Comparison of ENCODE assay signal across 11 mouse cellular contexts in the genomic region with DNA sequence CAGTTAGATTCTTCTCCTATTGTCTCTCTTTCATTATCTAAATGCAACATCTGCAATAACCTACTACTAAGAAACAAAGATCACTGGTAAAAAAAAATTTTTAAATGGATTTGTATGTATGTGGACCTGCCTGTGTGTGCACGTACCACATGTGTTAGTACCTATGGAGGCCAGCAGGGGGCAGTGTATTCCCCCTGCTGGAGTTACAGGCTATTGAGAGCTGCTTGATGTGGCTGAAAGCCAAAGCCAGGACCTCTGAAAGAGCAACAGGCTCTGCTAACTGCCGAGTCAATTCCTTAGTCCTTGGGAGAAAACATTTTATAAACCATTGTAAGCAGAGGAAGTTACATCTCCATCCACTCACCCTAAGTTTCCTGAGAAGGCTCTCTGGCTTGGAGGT. TPM values are rescaled to one million over a fixed set of nuclear protein-coding genes. Genes with fewer than 3 reads are reported as not detected.
DNase-seq lines count a peak whose midpoint lies in the region; ATAC-seq and TF ChIP-seq lines count a peak whose summit lies in the region.
"Had no signal": no experiment of that assay in that cellular context is flagged by ENCODE, and none has a peak within 500 bp of the region (broad histone marks: within the 10 kb centered on the region; RNA-seq: fewer than 3 reads in every experiment).

No protein-coding gene starts in this region.

- H3K4me3 ChIP-seq in layer of hippocampus, adult 2 months = no peak overlapping the region
- H3K4me3 ChIP-seq in gastrocnemius, adult 2 months = no peak overlapping the region
- no peak overlapping the region for H3K4me3 ChIP-seq in lung, postnatal 0 days (ENCODE audit: low read depth, low read length)
- H3K4me3 ChIP-seq: embryonic facial prominence, embryonic 13.5 days; limb, embryonic 13.5 days; stomach, embryonic 15.5 days had no signal

- no peak overlapping the region for H3K27ac ChIP-seq in layer of hippocampus, adult 2 months
- no peak overlapping the region for H3K27ac ChIP-seq in gastrocnemius, adult 2 months
- no peak overlapping the region for H3K27ac ChIP-seq in lung, postnatal 0 days (ENCODE audit: low read length)
- H3K27ac ChIP-seq: embryonic facial prominence, embryonic 13.5 days; limb, embryonic 13.5 days; stomach, embryonic 15.5 days had no signal

- no peak for TF ChIP-seq EP300 in lung, postnatal 0 days (IDR thresholded peaks at IDR 0.05)

- no peaks in the 10 kb centered on the region; the same call in 1 of the 2 replicates for H3K9me3 ChIP-seq in lung, postnatal 0 days (ENCODE audit: low read length)
- H3K9me3 ChIP-seq: embryonic facial prominence, embryonic 13.5 days; stomach, embryonic 15.5 days had no signal

- no peaks in the 10 kb centered on the region for H3K36me3 ChIP-seq in lung, postnatal 0 days (ENCODE audit: insufficient read depth, low read length)
- H3K36me3 ChIP-seq: embryonic facial prominence, embryonic 13.5 days; limb, embryonic 13.5 days; stomach, embryonic 15.5 days had no signal

- H3K4me1 ChIP-seq in lung, postnatal 0 days (ENCODE audit: insufficient read depth, low read depth, low read length) = no peaks in the 10 kb centered on the region

- H3K4me2 ChIP-seq in lung, postnatal 0 days (replicated peaks; ENCODE audit: low read depth, low read length) = no peak overlapping the region
- H3K4me2 ChIP-seq: embryonic facial prominence, embryonic 13.5 days; limb, embryonic 13.5 days; stomach, embryonic 15.5 days had no signal

- peak; percentile 70 for ATAC-seq in lung, postnatal 0 days
- ATAC-seq in activated CD4-positive, CD25-positive, alpha-beta regulatory T cell, adult 4 months = no peak

- H3K9ac ChIP-seq in lung, postnatal 0 days (replicated peaks; ENCODE audit: low read depth) = no peak overlapping the region
- H3K9ac ChIP-seq: embryonic facial prominence, embryonic 13.5 days; limb, embryonic 13.5 days; stomach, embryonic 15.5 days had no signal

- no peak for DNase-seq in layer of hippocampus, adult 2 months (ENCODE audit: low spot score in 2 of 2)
- no peak for DNase-seq in layer of hippocampus, adult 8-10 months (ENCODE audit: low spot score in 2 of 2)
- DNase-seq in CD8-positive naive resting alpha-beta T cell, adult 2 months (ENCODE audit: low read depth in 2 of 2, low spot score in 2 of 2) = peak; percentile 34 to 42
- DNase-seq in R1 (ENCODE audit: low read depth, low spot score) = peak; percentile 74
- peak; percentile 81 for DNase-seq in gastrocnemius, adult 2 months
- peak; percentile 86 for DNase-seq in lung, postnatal 0 days (ENCODE audit: low spot score)
- no peak for DNase-seq in left cerebral cortex, adult 9 months (ENCODE audit: low spot score in 2 of 2)

- intact Hi-C loops in gastrocnemius, adult 2 months (cut with DNase I) = loop anchor here (2.0 kb wide), 1 partner anchor 95 kb away; no protein-coding TSS in a partner anchor

- peak; percentile 87 for TF ChIP-seq CTCF in layer of hippocampus, adult 2 months (conservative IDR thresholded peaks at IDR 0.05)
- TF ChIP-seq CTCF in gastrocnemius, adult 2 months (IDR thresholded peaks at IDR 0.05) = peak; percentile 89
- TF ChIP-seq CTCF in lung, postnatal 0 days (IDR thresholded peaks at IDR 0.05) = peak; percentile 88

- no peaks in the 10 kb centered on the region for H3K27me3 ChIP-seq in lung, postnatal 0 days (replicated peaks; ENCODE audit: insufficient read depth, low read length)
- H3K27me3 ChIP-seq: embryonic facial prominence, embryonic 13.5 days; limb, embryonic 13.5 days; stomach, embryonic 15.5 days had no signal

- WGBS in lung, postnatal 0 days = 29% methylated on average over 2 of the region's 2 CpGs

RNA-seq across cellular contexts. Expression of a gene that starts 10.6 kb away (rescaled TPM):
- 10 to 100 TPM; 47.5 to 58.0 TPM for total RNA-seq in layer of hippocampus, adult 2 months (2021)
- total RNA-seq in layer of hippocampus, adult 8-10 months (2022) = 10 to 100 TPM; 47.2 to 63.1 (median 53.9) TPM
- total RNA-seq in gastrocnemius, adult 2 months (2021) = 100 to 1,000 TPM in 1 of 2 experiments, 10 to 100 TPM in 1; 61.6 to 103 TPM
- polyA plus RNA-seq in lung, postnatal 0 days (2015; fragmentation: Nextera tagmentation; extraction: Ambion mirVana) = 65.7 and 80.9 TPM in 2 replicates
- 10 to 100 TPM; 17.2 to 18.6 TPM for polyA plus RNA-seq in activated CD4-positive, CD25-positive, alpha-beta regulatory T cell, adult 4 months (2017; shearing (Covaris generic))

RNA-seq across cellular contexts. Expression of a gene that starts 55.3 kb away (rescaled TPM):
- 1 to 10 TPM; 6.8 to 7.2 TPM for total RNA-seq in layer of hippocampus, adult 2 months (2021)
- total RNA-seq in layer of hippocampus, adult 8-10 months (2022) = 1 to 10 TPM; 6.2 to 9.3 (median 7.1) TPM
- total RNA-seq in gastrocnemius, adult 2 months (2021) = 10 to 100 TPM; 10.3 to 42.2 TPM
- polyA plus RNA-seq in lung, postnatal 0 days (2015; fragmentation: Nextera tagmentation; extraction: Ambion mirVana) = 2.2 and 3.0 TPM in 2 replicates
- polyA plus RNA-seq in activated CD4-positive, CD25-positive, alpha-beta regulatory T cell, adult 4 months (2017; shearing (Covaris generic)) = 1 to 10 TPM in 1 of 2 experiments, under 1 TPM in 1; 0.54 to 1.1 TPM

Comparison
In these comparisons a context has a peak if more than half of its experiments do, and no peak if none do; other contexts are left out.
1. DNase-seq: peak in CD8-positive naive resting alpha-beta T cell, adult 2 months (2 of 2), R1 (single experiment), gastrocnemius, adult 2 months (single experiment) and lung, postnatal 0 days (single experiment); none in layer of hippocampus, adult 2 months (0 of 2), layer of hippocampus, adult 8-10 months (0 of 2) and left cerebral cortex, adult 9 months (0 of 2).
2. Peak in every context shown above with its lines, with median percentiles within 50 percentile points of each other: CTCF ChIP-seq.